Mouse (Mus musculus): ENCODE measurements around the gene Pms1.

DNA sequence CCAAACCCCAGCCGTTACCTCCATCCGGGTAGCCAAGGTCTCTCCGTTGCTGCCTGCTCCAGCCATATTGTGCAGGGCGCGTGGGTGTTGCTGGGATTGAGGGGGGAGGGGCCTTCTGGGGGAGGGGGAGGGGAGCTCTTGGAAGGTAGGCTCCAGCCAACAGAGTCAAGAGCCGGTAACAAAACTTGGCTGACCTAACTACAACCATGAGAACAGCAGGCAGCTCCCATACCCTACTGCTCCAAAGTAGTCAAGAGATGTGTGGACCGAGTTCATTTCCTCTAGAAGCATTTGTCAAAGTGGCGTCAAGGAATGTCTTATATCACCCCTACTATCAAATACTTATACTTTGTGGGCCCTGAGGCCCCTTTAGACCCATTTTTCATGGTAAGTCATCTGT lies 109.3 kb downstream of the Pms1 start, which contains the start of gene 1700019A02Rik:
- TF ChIP-seq CTCF (IDR thresholded peaks at IDR 0.05; ENCODE audit: borderline replicate concordance, extremely low read depth, insufficient read depth, insufficient read length) (no peak), POLR2A (IDR thresholded peaks at IDR 0.05; ENCODE audit: borderline replicate concordance, extremely low read depth, insufficient read depth, insufficient read length, poor library complexity, severe bottlenecking) (no peak)
